Mouse (Mus musculus): Measurements from ENCODE around the gene Gm4175.
"Not testable (repeated sequence)": the region's sequence is repeated elsewhere in the genome, so short reads cannot be mapped to it uniquely, and the experiment has no call there.

The Gm4175 gene

GRCm38 (mm10) chr7:21761375-21761774 lies at the start of gene Gm4175:
TSS of gene Gm4175 (minus strand) at chr7:21761475.
- DNase-seq: not testable (repeated sequence)

- not testable (repeated sequence) for DNase-seq
Observed at GRCm38 (mm10) chr7:21796628-21797027, 35.4 kb upstream of the Gm4175 start, which contains the start of gene Gm4177. TSS of gene Gm4177 (minus strand) at chr7:21796728.

Measured in liver (tissue).